Mouse (Mus musculus) spleen, adult 2 months (tissue): ENCODE data around the gene 4930486L24Rik. TPM values are rescaled to one million over a fixed set of nuclear protein-coding genes. Genes with fewer than 3 reads are reported as not detected.

Experiments used
- DNase-seq, 2 experiments: peaks; one replicate each; pipeline versions ENCODE4 v3.0.0 to v3.0.0-alpha.2; 2012 to 2021; ENCODE audit warnings: low spot score in 2 of 2, low read depth in 1 of 2
- H3K27ac ChIP-seq: fragments of 200-500 bp; 2 replicates; pipeline ENCODE4 v1.5.1; 2012; ENCODE audit warnings: low read length, inconsistent platforms; ENCODE audit not compliant: insufficient read depth
- H3K27me3 ChIP-seq: fragments of 200-500 bp; 2 replicates; pipeline ENCODE4 v1.6.1; 2012; ENCODE audit warnings: mild to moderate bottlenecking, moderate library complexity, low read length, inconsistent platforms; ENCODE audit not compliant: control insufficient read depth, insufficient read depth
- H3K36me3 ChIP-seq: fragments of 200-500 bp; 2 replicates; pipeline ENCODE4 v1.6.1; 2012; ENCODE audit warnings: mild to moderate bottlenecking, low read length, inconsistent platforms; ENCODE audit not compliant: control insufficient read depth, insufficient read depth
- H3K4me1 ChIP-seq: fragments of 200-500 bp; 2 replicates; pipeline ENCODE4 v1.6.1; 2011; ENCODE audit warnings: inconsistent platforms; ENCODE audit not compliant: control insufficient read depth, insufficient read depth, insufficient read length
- H3K4me3 ChIP-seq: fragments of 200-500 bp; 2 replicates; pipeline ENCODE4 v1.5.1; 2011; ENCODE audit warnings: mild to moderate bottlenecking, inconsistent platforms; ENCODE audit not compliant: insufficient read depth, insufficient read length; ENCODE audit errors: extremely low read depth
- CTCF ChIP-seq: fragments of 200-500 bp; IDR thresholded peaks from 2 replicates; pipeline ENCODE4 v1.5.1; 2011; ENCODE audit warnings: mild to moderate bottlenecking, inconsistent platforms; ENCODE audit not compliant: insufficient read depth, insufficient read length, insufficient replicate concordance; ENCODE audit errors: extremely low read depth
- POLR2A ChIP-seq: fragments of 200-500 bp; IDR thresholded peaks from 2 replicates; pipeline ENCODE4 v1.6.1; 2011; ENCODE audit warnings: low read depth, low read length, inconsistent platforms
- WGBS: fragments of 180-500 bp; shearing (Covaris S2); methylation state at CpG from one replicate; pipeline ENCODE4 v1.1.7; 2018; 5-methylcytosine and 5-hydroxymethylcytosine counted together
- polyA plus RNA-seq: library from polyadenylated mRNA; depleted of rRNA; stranded (reverse); fragments of >200 nt; gene quantifications from 2 replicates; pipeline ENCODE4 v1.2.3, GENCODE M21; 2012; rRNA removed

The 4930486L24Rik gene
- polyA plus RNA-seq, 1 experiment, result 0.68 TPM

DNA sequence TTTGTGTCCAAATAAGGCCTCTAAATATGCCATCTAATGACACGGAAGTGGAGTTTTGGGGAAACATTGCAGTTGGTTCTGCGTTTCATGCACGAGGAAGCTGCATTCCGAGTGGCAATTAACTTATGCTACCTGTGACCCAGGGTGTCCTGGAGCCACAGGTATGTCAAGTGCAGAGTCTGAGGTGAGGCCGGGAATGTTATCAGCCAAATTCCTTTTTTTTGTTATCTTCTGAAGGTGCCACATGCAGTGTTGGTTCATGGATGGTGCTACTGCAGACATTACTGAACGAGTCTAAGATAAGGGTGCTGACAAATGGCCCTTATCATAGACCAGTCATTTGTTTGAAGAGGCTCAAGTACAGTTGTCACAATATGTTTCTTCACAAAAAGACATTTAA lies 51.5 kb downstream of the 4930486L24Rik start:
- 84% methylated on average over 6 of the region's 6 CpGs for WGBS
- Histone ChIP-seq H3K27ac (no peak overlapping the region), H3K4me3 (no peak overlapping the region), H3K4me1 (no peaks in the 10 kb centered on the region), H3K36me3 (no peaks in the 10 kb centered on the region), H3K27me3 (no peaks in the 10 kb centered on the region)
- no peak for TF ChIP-seq POLR2A
- TF ChIP-seq CTCF, result no peak
- no peak for DNase-seq

- no peak for DNase-seq
- H3K27me3 ChIP-seq, result no peaks in the 10 kb centered on the region
- no peak overlapping the region for H3K4me3 ChIP-seq
- TF ChIP-seq POLR2A, result no peak
- no peak for TF ChIP-seq CTCF
- H3K4me1 ChIP-seq, result no peaks in the 10 kb centered on the region
- 69% methylated on average over 2 of the region's 2 CpGs for WGBS
- no peaks in the 10 kb centered on the region for H3K36me3 ChIP-seq
- H3K27ac ChIP-seq, result no peak overlapping the region
Measured at GRCm38 (mm10) chr13:60809690-60810089, 54.6 kb downstream of the 4930486L24Rik start.

DNA sequence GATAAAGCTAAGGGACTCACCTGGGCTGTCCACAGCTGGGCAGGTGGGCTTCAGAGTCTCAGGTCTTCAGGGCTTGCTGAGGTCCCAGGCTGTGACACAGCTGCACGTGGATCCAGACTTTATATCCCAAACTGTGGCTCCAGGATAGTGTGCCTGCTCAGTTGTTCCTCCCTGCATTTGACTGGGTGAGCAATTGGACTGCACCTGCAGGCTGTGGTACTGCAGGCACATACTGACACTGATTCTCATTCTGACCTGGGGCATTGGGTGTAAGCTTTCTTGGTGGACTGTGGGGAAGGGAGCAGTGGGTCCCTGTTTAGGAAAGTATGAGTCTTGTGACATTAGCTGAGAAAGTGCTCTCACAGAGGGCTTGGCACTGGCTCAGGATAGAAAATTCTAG lies 61.5 kb downstream of the 4930486L24Rik start, which contains the start of gene Ctsll3:
Gene Ctsll3, minus strand, starts transcription at position 101 of the 400 bp plus-strand sequence.
- no peak for DNase-seq
- H3K27ac ChIP-seq, result no peak within 1 kb of the TSS
- H3K36me3 ChIP-seq, result no peaks in the 10 kb centered on the region
- TF ChIP-seq CTCF (no peak), POLR2A (no peak)
- H3K4me1 ChIP-seq, result no peaks in the 10 kb centered on the region
- no peaks in the 10 kb centered on the region for H3K27me3 ChIP-seq
- WGBS, result 68% methylated on average over 1 of the region's 1 CpGs
- no peak within 1 kb of the TSS for H3K4me3 ChIP-seq

Other genes with a start within 250 kb of the 4930486L24Rik start
- not detected in 2 replicates for gene BC051665, start 78.1 kb downstream of the 4930486L24Rik start, polyA plus RNA-seq
- gene Ctsll3, start 61.6 kb downstream of the 4930486L24Rik start, polyA plus RNA-seq, result not detected in 2 replicates
- 0.25 and 0.42 TPM in 2 replicates for gene Gm49392, start 32.4 kb upstream of the 4930486L24Rik start, polyA plus RNA-seq
- gene Ctla2b, start 33.0 kb upstream of the 4930486L24Rik start, polyA plus RNA-seq, result 2.2 and 2.8 TPM in 2 replicates
- not detected in 2 replicates for gene Tpbpb, start 40.4 kb upstream of the 4930486L24Rik start, polyA plus RNA-seq
- not detected in 2 replicates for gene Gm49393, start 71.1 kb upstream of the 4930486L24Rik start, polyA plus RNA-seq
- 1.4 and 2.3 TPM in 2 replicates for gene Gm49391, start 72.1 kb upstream of the 4930486L24Rik start, polyA plus RNA-seq
- gene Ctla2a, start 72.2 kb upstream of the 4930486L24Rik start, polyA plus RNA-seq, result 12.0 and 13.4 TPM in 2 replicates
- gene Tpbpa, start 77.5 kb upstream of the 4930486L24Rik start, polyA plus RNA-seq, result not detected in 2 replicates
- not detected in 2 replicates for gene Ctsj, start 141.5 kb upstream of the 4930486L24Rik start, polyA plus RNA-seq
- not detected in 2 replicates for gene Ctsq, start 176.2 kb upstream of the 4930486L24Rik start, polyA plus RNA-seq